Mouse (Mus musculus): ENCODE measurements around the gene Fbxw21. TPM values are rescaled to one million over a fixed set of nuclear protein-coding genes. Genes with fewer than 3 reads are reported as not detected.

The Fbxw21 gene
- polyA plus RNA-seq, 1 experiment: not detected

GRCm38 (mm10) chr9:109125481-109125880 lies 36.4 kb downstream of the Fbxw21 start:
- no peaks in the 10 kb centered on the region for H3K4me1 ChIP-seq (ENCODE audit: control insufficient read depth, insufficient read depth, low read length)
- peaks cover 2% of the 10 kb centered on the region; the same call in 1 of the 2 replicates for H3K9me3 ChIP-seq (replicated peaks; ENCODE audit: control insufficient read depth, insufficient read depth, low read length, poor library complexity, severe bottlenecking)
- no peaks in the 10 kb centered on the region for H3K27me3 ChIP-seq (ENCODE audit: control insufficient read depth, insufficient read depth, low read length, poor library complexity, severe bottlenecking)
- TF ChIP-seq POLR2A (IDR thresholded peaks at IDR 0.05; ENCODE audit: insufficient read depth, low read length) (no peak), EP300 (IDR thresholded peaks at IDR 0.05; ENCODE audit: insufficient read depth, low read depth, low read length) (no peak), CTCF (IDR thresholded peaks at IDR 0.05; ENCODE audit: low read depth, low read length) (no peak)
- H3K9ac ChIP-seq (ENCODE audit: low read depth, poor library complexity, severe bottlenecking): no peak overlapping the region
- no peak overlapping the region for H3K27ac ChIP-seq (ENCODE audit: insufficient read depth, low read length)
- no peak overlapping the region for H3K4me3 ChIP-seq (ENCODE audit: low read depth, low read length)
- no peaks in the 10 kb centered on the region for H3K36me3 ChIP-seq (ENCODE audit: control insufficient read depth, insufficient read depth, low read length, poor library complexity, severe bottlenecking)

GRCm38 (mm10) chr9:109125043-109125442 lies 36.8 kb downstream of the Fbxw21 start:
- no peak for TF ChIP-seq EP300 (IDR thresholded peaks at IDR 0.05; ENCODE audit: insufficient read depth, low read depth, low read length)
- TF ChIP-seq POLR2A (IDR thresholded peaks at IDR 0.05; ENCODE audit: insufficient read depth, low read length): no peak
- TF ChIP-seq CTCF (IDR thresholded peaks at IDR 0.05; ENCODE audit: low read depth, low read length): no peak
- H3K9ac ChIP-seq (ENCODE audit: low read depth, poor library complexity, severe bottlenecking): no peak overlapping the region
- no peaks in the 10 kb centered on the region for H3K27me3 ChIP-seq (ENCODE audit: control insufficient read depth, insufficient read depth, low read length, poor library complexity, severe bottlenecking)
- no peaks in the 10 kb centered on the region for H3K36me3 ChIP-seq (ENCODE audit: control insufficient read depth, insufficient read depth, low read length, poor library complexity, severe bottlenecking)
- H3K4me1 ChIP-seq (ENCODE audit: control insufficient read depth, insufficient read depth, low read length): no peaks in the 10 kb centered on the region
- H3K27ac ChIP-seq (ENCODE audit: insufficient read depth, low read length): no peak overlapping the region
- no peaks in the 10 kb centered on the region for H3K9me3 ChIP-seq (replicated peaks; ENCODE audit: control insufficient read depth, insufficient read depth, low read length, poor library complexity, severe bottlenecking)
- H3K4me3 ChIP-seq (ENCODE audit: low read depth, low read length): no peak overlapping the region

GRCm38 (mm10) chr9:109124164-109124563 lies 37.7 kb downstream of the Fbxw21 start:
- Histone ChIP-seq H3K4me3 (ENCODE audit: low read depth, low read length) (no peak overlapping the region), H3K9me3 (replicated peaks; ENCODE audit: control insufficient read depth, insufficient read depth, low read length, poor library complexity, severe bottlenecking) (no peaks in the 10 kb centered on the region), H3K9ac (ENCODE audit: low read depth, poor library complexity, severe bottlenecking) (no peak overlapping the region), H3K27ac (ENCODE audit: insufficient read depth, low read length) (no peak overlapping the region), H3K27me3 (ENCODE audit: control insufficient read depth, insufficient read depth, low read length, poor library complexity, severe bottlenecking) (no peaks in the 10 kb centered on the region), H3K4me1 (ENCODE audit: control insufficient read depth, insufficient read depth, low read length) (no peaks in the 10 kb centered on the region), H3K36me3 (ENCODE audit: control insufficient read depth, insufficient read depth, low read length, poor library complexity, severe bottlenecking) (no peaks in the 10 kb centered on the region)
- TF ChIP-seq CTCF (IDR thresholded peaks at IDR 0.05; ENCODE audit: low read depth, low read length): no peak
- TF ChIP-seq EP300 (IDR thresholded peaks at IDR 0.05; ENCODE audit: insufficient read depth, low read depth, low read length): no peak
- no peak for TF ChIP-seq POLR2A (IDR thresholded peaks at IDR 0.05; ENCODE audit: insufficient read depth, low read length)

GRCm38 (mm10) chr9:109123266-109123665 lies 38.6 kb downstream of the Fbxw21 start:
- Histone ChIP-seq H3K4me1 (ENCODE audit: control insufficient read depth, insufficient read depth, low read length) (no peaks in the 10 kb centered on the region), H3K27ac (ENCODE audit: insufficient read depth, low read length) (no peak overlapping the region), H3K9ac (ENCODE audit: low read depth, poor library complexity, severe bottlenecking) (no peak overlapping the region), H3K9me3 (replicated peaks; ENCODE audit: control insufficient read depth, insufficient read depth, low read length, poor library complexity, severe bottlenecking) (no peaks in the 10 kb centered on the region), H3K4me3 (ENCODE audit: low read depth, low read length) (no peak overlapping the region), H3K27me3 (ENCODE audit: control insufficient read depth, insufficient read depth, low read length, poor library complexity, severe bottlenecking) (no peaks in the 10 kb centered on the region), H3K36me3 (ENCODE audit: control insufficient read depth, insufficient read depth, low read length, poor library complexity, severe bottlenecking) (no peaks in the 10 kb centered on the region)
- no peak for TF ChIP-seq POLR2A (IDR thresholded peaks at IDR 0.05; ENCODE audit: insufficient read depth, low read length)
- no peak for TF ChIP-seq EP300 (IDR thresholded peaks at IDR 0.05; ENCODE audit: insufficient read depth, low read depth, low read length)
- TF ChIP-seq CTCF (IDR thresholded peaks at IDR 0.05; ENCODE audit: low read depth, low read length): no peak

- H3K36me3 ChIP-seq (ENCODE audit: control insufficient read depth, insufficient read depth, low read length, poor library complexity, severe bottlenecking): no peaks in the 10 kb centered on the region
- no peak overlapping the region for H3K9ac ChIP-seq (ENCODE audit: low read depth, poor library complexity, severe bottlenecking)
- H3K4me3 ChIP-seq (ENCODE audit: low read depth, low read length): no peak overlapping the region
- H3K27me3 ChIP-seq (ENCODE audit: control insufficient read depth, insufficient read depth, low read length, poor library complexity, severe bottlenecking): no peaks in the 10 kb centered on the region
- H3K4me1 ChIP-seq (ENCODE audit: control insufficient read depth, insufficient read depth, low read length): no peaks in the 10 kb centered on the region
- no peaks in the 10 kb centered on the region for H3K9me3 ChIP-seq (replicated peaks; ENCODE audit: control insufficient read depth, insufficient read depth, low read length, poor library complexity, severe bottlenecking)
- TF ChIP-seq POLR2A (IDR thresholded peaks at IDR 0.05; ENCODE audit: insufficient read depth, low read length) (no peak), CTCF (IDR thresholded peaks at IDR 0.05; ENCODE audit: low read depth, low read length) (no peak), EP300 (IDR thresholded peaks at IDR 0.05; ENCODE audit: insufficient read depth, low read depth, low read length) (no peak)
- no peak overlapping the region for H3K27ac ChIP-seq (ENCODE audit: insufficient read depth, low read length)
These were observed 39.2 kb downstream of the Fbxw21 start for GRCm38 (mm10) chr9:109122553-109123085.

GRCm38 (mm10) chr9:109120956-109121355 lies 40.9 kb downstream of the Fbxw21 start:
- no peaks in the 10 kb centered on the region for H3K27me3 ChIP-seq (ENCODE audit: control insufficient read depth, insufficient read depth, low read length, poor library complexity, severe bottlenecking)
- no peaks in the 10 kb centered on the region for H3K9me3 ChIP-seq (replicated peaks; ENCODE audit: control insufficient read depth, insufficient read depth, low read length, poor library complexity, severe bottlenecking)
- no peak overlapping the region for H3K27ac ChIP-seq (ENCODE audit: insufficient read depth, low read length)
- no peaks in the 10 kb centered on the region for H3K4me1 ChIP-seq (ENCODE audit: control insufficient read depth, insufficient read depth, low read length)
- no peak overlapping the region for H3K4me3 ChIP-seq (ENCODE audit: low read depth, low read length)
- no peak overlapping the region for H3K9ac ChIP-seq (ENCODE audit: low read depth, poor library complexity, severe bottlenecking)
- TF ChIP-seq EP300 (IDR thresholded peaks at IDR 0.05; ENCODE audit: insufficient read depth, low read depth, low read length) (no peak), POLR2A (IDR thresholded peaks at IDR 0.05; ENCODE audit: insufficient read depth, low read length) (no peak), CTCF (IDR thresholded peaks at IDR 0.05; ENCODE audit: low read depth, low read length) (no peak)
- H3K36me3 ChIP-seq (ENCODE audit: control insufficient read depth, insufficient read depth, low read length, poor library complexity, severe bottlenecking): 0 out of 2 replicates have a peak, but pooled peaks cover 4% of the 10 kb centered on the region
